Mouse (Mus musculus) embryo, embryonic 11 days (tissue): ENCODE measurements around the gene Ssmem1.

Experiments used
- DNase-seq: peaks from one replicate; pipeline ENCODE4 v3.0.0-alpha.2; 2015

Gene Ssmem1

GRCm38 (mm10) chr6:30509265-30510239 is at the start of gene Ssmem1, which contains the start of gene Tmem209:
Ssmem1 (plus strand) TSS chr6:30509849.
Tmem209 (minus strand) TSS chr6:30509783.
- DNase-seq: peak; percentile 99

GRCm38 (mm10) chr6:30460750-30461446 is 48.8 kb upstream of the Ssmem1 start:
- peak; percentile 95 for DNase-seq

GRCm38 (mm10) chr6:30461755-30462344 is 47.8 kb upstream of the Ssmem1 start:
- DNase-seq: no peak

GRCm38 (mm10) chr6:30462822-30463221 is 46.8 kb upstream of the Ssmem1 start:
- DNase-seq: peak; percentile 39

- no peak for DNase-seq
These were observed 44.1 kb upstream of the Ssmem1 start for GRCm38 (mm10) chr6:30465586-30465985.

- DNase-seq: no peak
These were observed 41.6 kb upstream of the Ssmem1 start for GRCm38 (mm10) chr6:30468058-30468457.

- DNase-seq: peak; percentile 77
These were observed 41.0 kb upstream of the Ssmem1 start for GRCm38 (mm10) chr6:30468684-30469083.

GRCm38 (mm10) chr6:30469370-30469769 is 40.3 kb upstream of the Ssmem1 start:
- no peak for DNase-seq

GRCm38 (mm10) chr6:30471706-30472105 is 37.9 kb upstream of the Ssmem1 start:
- no peak for DNase-seq

- DNase-seq: no peak
These were observed 33.5 kb upstream of the Ssmem1 start for GRCm38 (mm10) chr6:30476025-30476765.

- no peak for DNase-seq
These were observed 32.4 kb upstream of the Ssmem1 start for GRCm38 (mm10) chr6:30477210-30477714.

- no peak for DNase-seq
These were observed 31.9 kb upstream of the Ssmem1 start for GRCm38 (mm10) chr6:30477784-30478183.

GRCm38 (mm10) chr6:30479418-30479817 is 30.2 kb upstream of the Ssmem1 start:
- no peak for DNase-seq

- no peak for DNase-seq
These were observed 26.7 kb upstream of the Ssmem1 start for GRCm38 (mm10) chr6:30482908-30483307.

GRCm38 (mm10) chr6:30486504-30486903 is 23.1 kb upstream of the Ssmem1 start:
- no peak for DNase-seq

- no peak for DNase-seq
These were observed 10.6 kb upstream of the Ssmem1 start for GRCm38 (mm10) chr6:30499049-30499448.

GRCm38 (mm10) chr6:30508824-30509223 is 825 bp upstream of the Ssmem1 start:
- DNase-seq: no peak

GRCm38 (mm10) chr6:30510291-30510690 is 642 bp downstream of the Ssmem1 start:
- DNase-seq: no peak

- peak; percentile 54 for DNase-seq
These were observed 4.6 kb downstream of the Ssmem1 start for GRCm38 (mm10) chr6:30514242-30514641.

- DNase-seq: peak; percentile 28
These were observed 10.8 kb downstream of the Ssmem1 start for GRCm38 (mm10) chr6:30520400-30520799.

- peak; percentile 65 for DNase-seq
These were observed 16.0 kb downstream of the Ssmem1 start for GRCm38 (mm10) chr6:30525456-30526332.
